Mouse (Mus musculus) MEL (cell line): ENCODE data around the gene Rasgrp3. TPM values are rescaled to one million over a fixed set of nuclear protein-coding genes. Genes with fewer than 3 reads are reported as not detected.

Source experiments
- DNase-seq: peaks from one replicate; pipeline ENCODE4 v3.0.0; 2011; ENCODE audit warnings: low read depth, low spot score
- H3K27ac ChIP-seq: 2 replicates; pipeline ENCODE4 v1.5.1; 2012; ENCODE audit warnings: low read depth, mild to moderate bottlenecking, control low read depth, low read length, moderate library complexity; ENCODE audit not compliant: control insufficient read depth
- H3K27me3 ChIP-seq, 2 experiments: fragments of 150-350 bp in 1 of 2; sonication (generic) in 1 of 2; 2 replicates each; pipeline ENCODE4 v1.6.1; 2012; ENCODE audit warnings: low read length in 2 of 2, mild to moderate bottlenecking in 2 of 2, improper control_type of control experiment in 1 of 2, moderate library complexity in 1 of 2; ENCODE audit not compliant: insufficient read depth in 2 of 2, control insufficient read depth in 1 of 2
- H3K36me3 ChIP-seq, 2 experiments: 2 replicates each; pipeline ENCODE4 v1.6.1; 2012 to 2014; ENCODE audit warnings: low read length in 2 of 2, improper control_type of control experiment in 1 of 2, inconsistent platforms in 1 of 2, mild to moderate bottlenecking in 1 of 2; ENCODE audit not compliant: insufficient read depth in 2 of 2, control insufficient read depth in 1 of 2
- H3K4me1 ChIP-seq, 2 experiments: fragments of 150-350 bp in 1 of 2; sonication (generic) in 1 of 2; 2 replicates each; pipeline ENCODE4 v1.6.1; 2012; ENCODE audit warnings: low read length in 2 of 2, improper control_type of control experiment in 1 of 2, mild to moderate bottlenecking in 1 of 2; ENCODE audit not compliant: insufficient read depth in 2 of 2, control insufficient read depth in 1 of 2
- H3K4me3 ChIP-seq, 2 experiments: fragments of 150-350 bp in 1 of 2; sonication (generic) in 1 of 2; 2 replicates each; pipeline ENCODE4 v1.5.1; 2012; ENCODE audit warnings: low read depth in 2 of 2, low read length in 2 of 2, mild to moderate bottlenecking in 2 of 2, moderate library complexity in 2 of 2, control low read depth in 1 of 2, improper control_type of control experiment in 1 of 2; ENCODE audit not compliant: control insufficient read depth in 1 of 2, insufficient read depth in 1 of 2
- H3K79me2 ChIP-seq: 2 replicates; pipeline ENCODE4 v1.6.1; 2012; ENCODE audit warnings: mild to moderate bottlenecking, low read length, moderate library complexity; ENCODE audit not compliant: control insufficient read depth, poor library complexity, insufficient read depth
- H3K9ac ChIP-seq: 2 replicates; pipeline ENCODE4 v1.6.1; 2012; ENCODE audit warnings: low read depth, mild to moderate bottlenecking, control low read depth, low read length, moderate library complexity; ENCODE audit not compliant: control insufficient read depth, poor library complexity, severe bottlenecking
- H3K9me3 ChIP-seq: fragments of 150-350 bp; sonication (generic); replicated peaks from 2 replicates; pipeline ENCODE4 v1.6.1; 2012; ENCODE audit warnings: mild to moderate bottlenecking, low read length, improper control_type of control experiment, moderate library complexity; ENCODE audit not compliant: insufficient read depth
- BHLHE40 ChIP-seq: IDR thresholded peaks from 2 replicates; pipeline ENCODE4 v1.6.1; 2012; ENCODE audit warnings: low read depth, mild to moderate bottlenecking, inconsistent platforms, low read length, improper control_type of control experiment, borderline replicate concordance
- CHD1 ChIP-seq: IDR thresholded peaks from 2 replicates; pipeline ENCODE4 v1.6.1; 2012; ENCODE audit warnings: low read depth, mild to moderate bottlenecking, inconsistent platforms, low read length, improper control_type of control experiment
- E2F4 ChIP-seq: IDR thresholded peaks from 2 replicates; pipeline ENCODE4 v1.6.1; 2011; ENCODE audit warnings: low read depth, low read length, improper control_type of control experiment, borderline replicate concordance
- ELF1 ChIP-seq: IDR thresholded peaks from 2 replicates; pipeline ENCODE4 v1.6.1; 2014; ENCODE audit warnings: low read depth, mild to moderate bottlenecking, inconsistent platforms, low read length, improper control_type of control experiment, moderate library complexity
- ETS1 ChIP-seq: IDR thresholded peaks from 2 replicates; pipeline ENCODE4 v1.6.1; 2012; ENCODE audit warnings: low read depth, mild to moderate bottlenecking, inconsistent platforms, low read length, improper control_type of control experiment, moderate library complexity
- GABPA ChIP-seq: IDR thresholded peaks from 2 replicates; pipeline ENCODE4 v1.6.1; 2012; ENCODE audit warnings: low read depth, mild to moderate bottlenecking, inconsistent platforms, low read length, improper control_type of control experiment, moderate library complexity
- KAT2A ChIP-seq: conservative IDR thresholded peaks from 2 replicates; pipeline ENCODE4 v1.6.1; 2012; ENCODE audit warnings: low read depth, low read length, improper control_type of control experiment, inconsistent platforms
- MAZ ChIP-seq: IDR thresholded peaks from 2 replicates; pipeline ENCODE4 v1.6.1; 2012; ENCODE audit warnings: low read depth, mild to moderate bottlenecking, inconsistent platforms, low read length, improper control_type of control experiment
- MYC ChIP-seq: IDR thresholded peaks from 2 replicates; pipeline ENCODE4 v1.6.1; 2011; ENCODE audit warnings: low read depth, mild to moderate bottlenecking, low read length, improper control_type of control experiment, moderate library complexity
- NELFE ChIP-seq: IDR thresholded peaks from 2 replicates; pipeline ENCODE4 v1.6.1; 2011; ENCODE audit warnings: low read depth, low read length, improper control_type of control experiment
- NRF1 ChIP-seq: IDR thresholded peaks from 2 replicates; pipeline ENCODE4 v1.6.1; 2014; ENCODE audit warnings: low read depth, mild to moderate bottlenecking, inconsistent platforms, low read length, improper control_type of control experiment, moderate library complexity; ENCODE audit not compliant: poor library complexity, insufficient read depth, severe bottlenecking
- POLR2A ChIP-seq, 2 experiments: IDR thresholded peaks; 2 replicates each; pipeline ENCODE4 v1.6.1; 2011 to 2012; ENCODE audit warnings: low read length in 2 of 2, mild to moderate bottlenecking in 2 of 2, control low read depth in 1 of 2, improper control_type of control experiment in 1 of 2, low read depth in 1 of 2, moderate library complexity in 1 of 2; ENCODE audit not compliant: control insufficient read depth in 1 of 2, insufficient read depth in 1 of 2, poor library complexity in 1 of 2
- POLR2AphosphoS5 ChIP-seq: IDR thresholded peaks from 2 replicates; pipeline ENCODE4 v1.6.1; 2012; ENCODE audit warnings: low read depth, borderline replicate concordance, mild to moderate bottlenecking, inconsistent platforms, low read length, moderate library complexity, mixed read lengths
- RAD21 ChIP-seq: IDR thresholded peaks from 2 replicates; pipeline ENCODE4 v1.6.1; 2011; ENCODE audit warnings: mild to moderate bottlenecking, low read depth, low read length, improper control_type of control experiment
- RCOR1 ChIP-seq: IDR thresholded peaks from 2 replicates; pipeline ENCODE4 v1.6.1; 2012; ENCODE audit warnings: low read depth, mild to moderate bottlenecking, inconsistent platforms, low read length, improper control_type of control experiment
- SMC3 ChIP-seq: IDR thresholded peaks from 2 replicates; pipeline ENCODE4 v1.6.1; 2011; ENCODE audit warnings: low read depth, low read length, improper control_type of control experiment
- TBP ChIP-seq: IDR thresholded peaks from 2 replicates; pipeline ENCODE4 v1.8.0; 2011; ENCODE audit warnings: low read depth, low read length, improper control_type of control experiment
- polyA plus RNA-seq, 2 experiments: library from polyadenylated mRNA; stranded (reverse) in 1 of 2; unstranded in 1 of 2; fragments of >175 nt in 1 of 2; fragments of >200 nt in 1 of 2; gene quantifications; 2 replicates each; pipeline versions ENCODE4 v1.2.1 to v1.2.4; 2012; ENCODE audit warnings: low replicate concordance in 2 of 2, low read depth in 1 of 2; ENCODE audit not compliant: insufficient read length in 2 of 2, insufficient read depth in 1 of 2, missing spikeins in 1 of 2
- total RNA-seq: library from RNA; depleted of rRNA; stranded (reverse); fragments of 300-350 nt; gene quantifications from 2 replicates; pipeline ENCODE4 v1.2.3, GENCODE M21; 2012

The Rasgrp3 gene
- total and polyA plus RNA-seq, 3 experiments: not detected

- Histone ChIP-seq H3K36me3 (no peaks in the 10 kb centered on the region), H3K27ac (no peak overlapping the region), H3K27me3 (no peaks in the 10 kb centered on the region; a peak in 1 of 4 replicates), H3K4me1 (no peaks in the 10 kb centered on the region), H3K9ac (no peak overlapping the region), H3K9me3 (no peaks in the 10 kb centered on the region), H3K4me3 (no peak overlapping the region), H3K79me2 (no peaks in the 10 kb centered on the region)
- no peak for DNase-seq
- no peak for TF ChIP-seq TBP
- no peak for TF ChIP-seq NELFE
- TF ChIP-seq POLR2AphosphoS5: no peak
- TF ChIP-seq RAD21: no peak
These were observed 45.6 kb upstream of the Rasgrp3 start for GRCm38 (mm10) chr17:75390142-75390541.

GRCm38 (mm10) chr17:75391429-75392192 is 44.1 kb upstream of the Rasgrp3 start:
- Histone ChIP-seq H3K79me2 (no peaks in the 10 kb centered on the region), H3K36me3 (no peaks in the 10 kb centered on the region), H3K27ac (no peak overlapping the region), H3K9me3 (no peaks in the 10 kb centered on the region), H3K9ac (no peak overlapping the region), H3K27me3 (no peaks in the 10 kb centered on the region; a peak in 1 of 4 replicates), H3K4me3 (no peak overlapping the region), H3K4me1 (no peaks in the 10 kb centered on the region)
- no peak for TF ChIP-seq RCOR1
- no peak for TF ChIP-seq ETS1
- no peak for TF ChIP-seq MAZ
- no peak for TF ChIP-seq NRF1
- TF ChIP-seq POLR2A (IDR thresholded peaks at IDR 0.05; ENCODE audit: control insufficient read depth in 1 of 2, insufficient read depth in 1 of 2, low read depth in 1 of 2, low read length in 2 of 2, poor library complexity in 1 of 2): no peak
- TF ChIP-seq E2F4: no peak
- no peak for TF ChIP-seq MYC
- no peak for TF ChIP-seq CHD1
- DNase-seq: no peak

- no peak for DNase-seq
- H3K27ac ChIP-seq: no peak overlapping the region
These were observed 29.3 kb upstream of the Rasgrp3 start for GRCm38 (mm10) chr17:75406405-75406804.

More at GRCm38 (mm10) chr17:75406405-75406804, 29.3 kb upstream of the Rasgrp3 start:
- Histone ChIP-seq H3K79me2 (no peaks in the 10 kb centered on the region), H3K36me3 (no peaks in the 10 kb centered on the region), H3K27me3 (no peaks in the 10 kb centered on the region)
- no peak for TF ChIP-seq BHLHE40
- TF ChIP-seq E2F4: no peak
- no peak for TF ChIP-seq GABPA
- no peak for TF ChIP-seq POLR2A (IDR thresholded peaks at IDR 0.05; ENCODE audit: control insufficient read depth in 1 of 2, insufficient read depth in 1 of 2, low read depth in 1 of 2, low read length in 2 of 2, poor library complexity in 1 of 2)
- TF ChIP-seq NRF1: no peak
- TF ChIP-seq KAT2A: no peak
- TF ChIP-seq RAD21: no peak
- no peak for TF ChIP-seq SMC3
- TF ChIP-seq ELF1: no peak
- TF ChIP-seq, all 39 proteins: peak for 0
- no peak overlapping the region for H3K4me3 ChIP-seq
- H3K9ac ChIP-seq: no peak overlapping the region
- no peaks in the 10 kb centered on the region for H3K4me1 ChIP-seq
- no peaks in the 10 kb centered on the region for H3K9me3 ChIP-seq
